Mouse (Mus musculus) CH12.LX (cell line): ENCODE measurements at regions not wholly inside any gene's neighbourhood (a gene's known extent, or its start where the extent isn't known, plus 50 kb on each side); places are given as distances from the start of the nearest gene placed in this dataset.

Source experiments
- DNase-seq: peaks from one replicate; pipeline ENCODE4 v3.0.0-alpha.2; 2013; ENCODE audit errors: extremely low read depth
- H3K27ac ChIP-seq: 2 replicates; pipeline ENCODE4 v1.5.1; 2012; ENCODE audit warnings: low read depth, mild to moderate bottlenecking, control low read depth, moderate library complexity; ENCODE audit not compliant: insufficient read depth
- H3K27me3 ChIP-seq: replicated peaks from 2 replicates; pipeline ENCODE3; 2012; ENCODE audit warnings: inconsistent platforms
- H3K36me3 ChIP-seq, 2 experiments: replicated peaks in 1 of 2; 2 replicates each; pipeline versions ENCODE3 to v1.6.1; 2012; ENCODE audit warnings: inconsistent platforms in 1 of 2, low read length in 1 of 2, mild to moderate bottlenecking in 1 of 2, mixed read lengths in 1 of 2, moderate library complexity in 1 of 2; ENCODE audit not compliant: control insufficient read depth in 1 of 2, insufficient read depth in 1 of 2
- H3K4me1 ChIP-seq, 2 experiments: 2 replicates each; pipeline ENCODE4 v1.6.1; 2012; ENCODE audit warnings: inconsistent platforms in 1 of 2, moderate library complexity in 1 of 2; ENCODE audit not compliant: insufficient read depth in 2 of 2, control insufficient read depth in 1 of 2
- H3K4me2 ChIP-seq: 2 replicates; pipeline ENCODE4 v1.6.1; 2012; ENCODE audit warnings: low read depth, mild to moderate bottlenecking, control low read depth; ENCODE audit not compliant: poor library complexity, insufficient read depth, severe bottlenecking
- H3K4me3 ChIP-seq, 3 experiments: fragments of 150-350 bp in 1 of 3; sonication (generic) in 1 of 3; replicated peaks in 1 of 3; 2 replicates each; pipeline versions ENCODE3 to v1.5.1; 2011 to 2012; ENCODE audit warnings: low read depth in 2 of 3, low read length in 2 of 3, mild to moderate bottlenecking in 2 of 3, moderate library complexity in 2 of 3, control low read depth in 1 of 3, improper control_type of control experiment in 1 of 3, inconsistent platforms in 1 of 3, mixed read lengths in 1 of 3; ENCODE audit not compliant: poor library complexity in 1 of 3
- H3K79me2 ChIP-seq: replicated peaks from 2 replicates; pipeline ENCODE4 v1.6.1; 2012; ENCODE audit warnings: mild to moderate bottlenecking, moderate library complexity; ENCODE audit not compliant: control insufficient read depth, poor library complexity, insufficient read depth, severe bottlenecking; ENCODE audit errors: extremely low read depth
- H3K9ac ChIP-seq: 2 replicates; pipeline ENCODE4 v1.6.1; 2012; ENCODE audit warnings: low read depth, mild to moderate bottlenecking, control low read depth, moderate library complexity; ENCODE audit not compliant: insufficient read depth
- H3K9me3 ChIP-seq: replicated peaks from 2 replicates; pipeline ENCODE3; 2012; ENCODE audit warnings: low read length, inconsistent platforms, mixed read lengths
- ELF1 ChIP-seq: IDR thresholded peaks from 2 replicates; pipeline ENCODE4 v1.6.1; 2014; ENCODE audit warnings: low read depth, mild to moderate bottlenecking, inconsistent platforms, low read length, improper control_type of control experiment
- GABPA ChIP-seq: IDR thresholded peaks from 2 replicates; pipeline ENCODE4 v1.6.1; 2012; ENCODE audit warnings: low read depth, low read length, improper control_type of control experiment, inconsistent platforms; ENCODE audit not compliant: insufficient replicate concordance
- JUN ChIP-seq: IDR thresholded peaks from 2 replicates; pipeline ENCODE4 v1.6.1; 2011; ENCODE audit warnings: low read depth, mild to moderate bottlenecking, low read length, improper control_type of control experiment, moderate library complexity; ENCODE audit not compliant: insufficient read depth
- MAX ChIP-seq: IDR thresholded peaks from 2 replicates; pipeline ENCODE4 v1.6.1; 2011; ENCODE audit warnings: low read length, improper control_type of control experiment
- MXI1 ChIP-seq: IDR thresholded peaks from 2 replicates; pipeline ENCODE4 v1.6.1; 2011; ENCODE audit warnings: mild to moderate bottlenecking, low read depth, low read length, improper control_type of control experiment
- NELFE ChIP-seq: IDR thresholded peaks from 2 replicates; pipeline ENCODE4 v1.6.1; 2011; ENCODE audit warnings: low read depth, low read length, improper control_type of control experiment
- PAX5 ChIP-seq: IDR thresholded peaks from 2 replicates; pipeline ENCODE4 v1.6.1; 2012; ENCODE audit warnings: low read length, inconsistent platforms, mixed read lengths
- POLR2A ChIP-seq: IDR thresholded peaks from 2 replicates; pipeline ENCODE4 v1.6.1; 2011; ENCODE audit warnings: low read depth, mild to moderate bottlenecking, improper control_type of control experiment, low read length
- POLR2AphosphoS2 ChIP-seq: IDR thresholded peaks from 2 replicates; pipeline ENCODE4 v1.6.1; 2011; ENCODE audit warnings: low read depth, low read length, improper control_type of control experiment
- RAD21 ChIP-seq: IDR thresholded peaks from 2 replicates; pipeline ENCODE4 v1.6.1; 2011; ENCODE audit warnings: low read depth, mild to moderate bottlenecking, low read length, improper control_type of control experiment, moderate library complexity
- SIN3A ChIP-seq: IDR thresholded peaks from 2 replicates; pipeline ENCODE4 v1.6.1; 2012; ENCODE audit warnings: low read length, improper control_type of control experiment, inconsistent platforms
- SMC3 ChIP-seq: IDR thresholded peaks from 2 replicates; pipeline ENCODE4 v1.6.1; 2011; ENCODE audit warnings: low read depth, low read length, improper control_type of control experiment
- TBP ChIP-seq: conservative IDR thresholded peaks from 2 replicates; pipeline ENCODE4 v1.6.1; 2011; ENCODE audit warnings: low read depth, low read length, improper control_type of control experiment
- TCF12 ChIP-seq: IDR thresholded peaks from 2 replicates; pipeline ENCODE4 v1.6.1; 2014; ENCODE audit warnings: low read depth, mild to moderate bottlenecking, inconsistent platforms, low read length, improper control_type of control experiment
- UBTF ChIP-seq: IDR thresholded peaks from 2 replicates; pipeline ENCODE4 v1.6.1; 2012; ENCODE audit warnings: low read depth, mild to moderate bottlenecking, inconsistent platforms, low read length, improper control_type of control experiment, moderate library complexity
- ZKSCAN1 ChIP-seq: IDR thresholded peaks from 2 replicates; pipeline ENCODE4 v1.6.1; 2012; ENCODE audit warnings: low read depth, inconsistent platforms, low read length, improper control_type of control experiment, borderline replicate concordance
- ZMIZ1 ChIP-seq: IDR thresholded peaks from 2 replicates; pipeline ENCODE4 v1.6.1; 2012; ENCODE audit warnings: low read depth, mild to moderate bottlenecking, inconsistent platforms, low read length, improper control_type of control experiment
- ZNF384 ChIP-seq: IDR thresholded peaks from 2 replicates; pipeline ENCODE4 v1.6.1; 2012; ENCODE audit warnings: low read depth, low read length, improper control_type of control experiment, inconsistent platforms
- dilution Hi-C: fragments of 300-500 bp; cut with MboI; formaldehyde crosslinking; loops from 2 replicates; pipeline ENCODE4 v1.14.3; 2020; ENCODE audit warnings: low sequenced_read_pairs; ENCODE audit not compliant: extremely low pct_unique_long_range_greater_than_20kb, extremely low pct_ligation_motif_present
- in situ Hi-C: fragments of 300-500 bp; cut with MboI; formaldehyde crosslinking; loops from 3 replicates; pipeline ENCODE4 v1.14.3; 2019; ENCODE audit warnings: low sequenced_read_pairs, low pct_ligation_motif_present, low pct_unique_long_range_greater_than_20kb, mixed read lengths

- TF ChIP-seq PAX5 (no peak), POLR2A (no peak), ZNF384 (no peak), SIN3A (no peak), POLR2AphosphoS2 (no peak), GABPA (no peak), ZKSCAN1 (no peak)
- in situ Hi-C loops, result no loop called here
Observed at GRCm38 (mm10) chr14:76255971-76256370, 145.3 kb downstream of the Nufip1 start.

GRCm38 (mm10) chr14:76258626-76259025 is 147.9 kb downstream of the Nufip1 start:
- in situ Hi-C loops (no loop called here), dilution Hi-C loops (no loop called here)
- Histone ChIP-seq H3K9me3 (no peaks in the 10 kb centered on the region), H3K36me3 (no peaks in the 10 kb centered on the region), H3K4me1 (no peaks in the 10 kb centered on the region), H3K4me2 (no peak overlapping the region), H3K79me2 (no peaks in the 10 kb centered on the region), H3K27me3 (no peaks in the 10 kb centered on the region), H3K27ac (no peak overlapping the region), H3K4me3 (no peak overlapping the region), H3K9ac (no peak overlapping the region)
- TF ChIP-seq MAX, result no peak
- TF ChIP-seq ZKSCAN1, result no peak
- TF ChIP-seq TBP, result no peak
- TF ChIP-seq NELFE, result no peak
- no peak for TF ChIP-seq RAD21
- no peak for TF ChIP-seq MXI1
- no peak for DNase-seq

More at GRCm38 (mm10) chr14:76255971-76256370, 145.3 kb downstream of the Nufip1 start:
- dilution Hi-C loops, result no loop called here
- H3K4me1 ChIP-seq, result no peaks in the 10 kb centered on the region
- H3K9me3 ChIP-seq, result no peaks in the 10 kb centered on the region
- H3K79me2 ChIP-seq, result no peaks in the 10 kb centered on the region
- no peak for DNase-seq
- no peaks in the 10 kb centered on the region for H3K27me3 ChIP-seq
- no peak overlapping the region for H3K4me3 ChIP-seq
- no peak overlapping the region for H3K4me2 ChIP-seq
- H3K9ac ChIP-seq, result no peak overlapping the region
- no peak overlapping the region for H3K27ac ChIP-seq
- no peaks in the 10 kb centered on the region for H3K36me3 ChIP-seq

GRCm38 (mm10) chr14:76260628-76261293 is 150.1 kb downstream of the Nufip1 start:
- Histone ChIP-seq H3K9ac (no peak overlapping the region), H3K27ac (no peak overlapping the region), H3K79me2 (no peaks in the 10 kb centered on the region), H3K36me3 (no peaks in the 10 kb centered on the region), H3K9me3 (no peaks in the 10 kb centered on the region), H3K4me3 (no peak overlapping the region), H3K4me1 (no peaks in the 10 kb centered on the region), H3K27me3 (no peaks in the 10 kb centered on the region), H3K4me2 (no peak overlapping the region)
- DNase-seq, result no peak
- in situ Hi-C loops (no loop called here), dilution Hi-C loops (no loop called here)
- TF ChIP-seq SMC3 (no peak), TCF12 (no peak), ZMIZ1 (no peak), UBTF (no peak), JUN (no peak), ELF1 (no peak), SIN3A (no peak), MXI1 (no peak), ZNF384 (no peak)
